Mouse (Mus musculus) CH12.LX (cell line): ENCODE data around the gene Gpr157. TPM values are rescaled to one million over a fixed set of nuclear protein-coding genes. Genes with fewer than 3 reads are reported as not detected.

Source experiments
- DNase-seq: peaks from one replicate; pipeline ENCODE4 v3.0.0-alpha.2; 2013; ENCODE audit errors: extremely low read depth
- H3K27ac ChIP-seq: 2 replicates; pipeline ENCODE4 v1.5.1; 2012; ENCODE audit warnings: low read depth, mild to moderate bottlenecking, control low read depth, moderate library complexity; ENCODE audit not compliant: insufficient read depth
- H3K27me3 ChIP-seq: replicated peaks from 2 replicates; pipeline ENCODE3; 2012; ENCODE audit warnings: inconsistent platforms
- H3K36me3 ChIP-seq, 2 experiments: replicated peaks in 1 of 2; 2 replicates each; pipeline versions ENCODE3 to v1.6.1; 2012; ENCODE audit warnings: inconsistent platforms in 1 of 2, low read length in 1 of 2, mild to moderate bottlenecking in 1 of 2, mixed read lengths in 1 of 2, moderate library complexity in 1 of 2; ENCODE audit not compliant: control insufficient read depth in 1 of 2, insufficient read depth in 1 of 2
- H3K4me1 ChIP-seq, 2 experiments: 2 replicates each; pipeline ENCODE4 v1.6.1; 2012; ENCODE audit warnings: inconsistent platforms in 1 of 2, moderate library complexity in 1 of 2; ENCODE audit not compliant: insufficient read depth in 2 of 2, control insufficient read depth in 1 of 2
- H3K4me2 ChIP-seq: 2 replicates; pipeline ENCODE4 v1.6.1; 2012; ENCODE audit warnings: low read depth, mild to moderate bottlenecking, control low read depth; ENCODE audit not compliant: poor library complexity, insufficient read depth, severe bottlenecking
- H3K4me3 ChIP-seq, 3 experiments: fragments of 150-350 bp in 1 of 3; sonication (generic) in 1 of 3; replicated peaks in 1 of 3; 2 replicates each; pipeline versions ENCODE3 to v1.5.1; 2011 to 2012; ENCODE audit warnings: low read depth in 2 of 3, low read length in 2 of 3, mild to moderate bottlenecking in 2 of 3, moderate library complexity in 2 of 3, control low read depth in 1 of 3, improper control_type of control experiment in 1 of 3, inconsistent platforms in 1 of 3, mixed read lengths in 1 of 3; ENCODE audit not compliant: poor library complexity in 1 of 3
- H3K79me2 ChIP-seq: replicated peaks from 2 replicates; pipeline ENCODE4 v1.6.1; 2012; ENCODE audit warnings: mild to moderate bottlenecking, moderate library complexity; ENCODE audit not compliant: control insufficient read depth, poor library complexity, insufficient read depth, severe bottlenecking; ENCODE audit errors: extremely low read depth
- H3K9ac ChIP-seq: 2 replicates; pipeline ENCODE4 v1.6.1; 2012; ENCODE audit warnings: low read depth, mild to moderate bottlenecking, control low read depth, moderate library complexity; ENCODE audit not compliant: insufficient read depth
- H3K9me3 ChIP-seq: replicated peaks from 2 replicates; pipeline ENCODE3; 2012; ENCODE audit warnings: low read length, inconsistent platforms, mixed read lengths
- CTCF ChIP-seq, 2 experiments: IDR thresholded peaks in 1 of 2; conservative IDR thresholded peaks in 1 of 2; 2 replicates each; pipeline ENCODE4 v1.5.1; 2011 to 2012; ENCODE audit warnings: low read depth in 2 of 2, low read length in 2 of 2, improper control_type of control experiment in 1 of 2, inconsistent platforms in 1 of 2, mild to moderate bottlenecking in 1 of 2, moderate library complexity in 1 of 2
- ETS1 ChIP-seq: conservative IDR thresholded peaks from 2 replicates; pipeline ENCODE4 v1.6.1; 2012; ENCODE audit warnings: low read depth, mild to moderate bottlenecking, inconsistent platforms, low read length, improper control_type of control experiment, moderate library complexity
- IRF4 ChIP-seq: IDR thresholded peaks from 2 replicates; pipeline ENCODE4 v1.6.1; 2014; ENCODE audit warnings: low read depth, mild to moderate bottlenecking, inconsistent platforms, low read length, improper control_type of control experiment
- JUND ChIP-seq: conservative IDR thresholded peaks from 2 replicates; pipeline ENCODE4 v1.6.1; 2011; ENCODE audit warnings: low read depth, low read length, improper control_type of control experiment
- KAT2A ChIP-seq: IDR thresholded peaks from 2 replicates; pipeline ENCODE4 v1.6.1; 2012; ENCODE audit warnings: low read length, improper control_type of control experiment, inconsistent platforms; ENCODE audit not compliant: insufficient replicate concordance
- MAX ChIP-seq: IDR thresholded peaks from 2 replicates; pipeline ENCODE4 v1.6.1; 2011; ENCODE audit warnings: low read length, improper control_type of control experiment
- MAZ ChIP-seq: IDR thresholded peaks from 2 replicates; pipeline ENCODE4 v1.6.1; 2012; ENCODE audit warnings: low read depth, mild to moderate bottlenecking, inconsistent platforms, low read length, improper control_type of control experiment, moderate library complexity
- MEF2A ChIP-seq: IDR thresholded peaks from 2 replicates; pipeline ENCODE4 v1.6.1; 2014; ENCODE audit warnings: low read depth, mild to moderate bottlenecking, inconsistent platforms, low read length, improper control_type of control experiment, borderline replicate concordance
- MXI1 ChIP-seq: IDR thresholded peaks from 2 replicates; pipeline ENCODE4 v1.6.1; 2011; ENCODE audit warnings: mild to moderate bottlenecking, low read depth, low read length, improper control_type of control experiment
- MYC ChIP-seq: IDR thresholded peaks from 2 replicates; pipeline ENCODE4 v1.6.1; 2011; ENCODE audit warnings: low read depth, mild to moderate bottlenecking, improper control_type of control experiment, low read length
- POLR2AphosphoS2 ChIP-seq: IDR thresholded peaks from 2 replicates; pipeline ENCODE4 v1.6.1; 2011; ENCODE audit warnings: low read depth, low read length, improper control_type of control experiment
- RAD21 ChIP-seq: IDR thresholded peaks from 2 replicates; pipeline ENCODE4 v1.6.1; 2011; ENCODE audit warnings: low read depth, mild to moderate bottlenecking, low read length, improper control_type of control experiment, moderate library complexity
- SMC3 ChIP-seq: IDR thresholded peaks from 2 replicates; pipeline ENCODE4 v1.6.1; 2011; ENCODE audit warnings: low read depth, low read length, improper control_type of control experiment
- TBP ChIP-seq: conservative IDR thresholded peaks from 2 replicates; pipeline ENCODE4 v1.6.1; 2011; ENCODE audit warnings: low read depth, low read length, improper control_type of control experiment
- UBTF ChIP-seq: IDR thresholded peaks from 2 replicates; pipeline ENCODE4 v1.6.1; 2012; ENCODE audit warnings: low read depth, mild to moderate bottlenecking, inconsistent platforms, low read length, improper control_type of control experiment, moderate library complexity
- ZC3H11A ChIP-seq: IDR thresholded peaks from 2 replicates; pipeline ENCODE4 v1.6.1; 2012; ENCODE audit warnings: low read depth, mild to moderate bottlenecking, inconsistent platforms, low read length, improper control_type of control experiment
- ZMIZ1 ChIP-seq: IDR thresholded peaks from 2 replicates; pipeline ENCODE4 v1.6.1; 2012; ENCODE audit warnings: low read depth, mild to moderate bottlenecking, inconsistent platforms, low read length, improper control_type of control experiment
- ZNF384 ChIP-seq: IDR thresholded peaks from 2 replicates; pipeline ENCODE4 v1.6.1; 2012; ENCODE audit warnings: low read depth, low read length, improper control_type of control experiment, inconsistent platforms
- dilution Hi-C: fragments of 300-500 bp; cut with MboI; formaldehyde crosslinking; loops from 2 replicates; pipeline ENCODE4 v1.14.3; 2020; ENCODE audit warnings: low sequenced_read_pairs; ENCODE audit not compliant: extremely low pct_unique_long_range_greater_than_20kb, extremely low pct_ligation_motif_present
- in situ Hi-C: fragments of 300-500 bp; cut with MboI; formaldehyde crosslinking; loops from 3 replicates; pipeline ENCODE4 v1.14.3; 2019; ENCODE audit warnings: low sequenced_read_pairs, low pct_ligation_motif_present, low pct_unique_long_range_greater_than_20kb, mixed read lengths
- polyA plus RNA-seq: library from polyadenylated mRNA; unstranded; fragments of >175 nt; gene quantifications from 2 replicates; pipeline ENCODE4 v1.2.1, GENCODE M21; 2012; ENCODE audit warnings: low read depth; ENCODE audit not compliant: insufficient read length
- total RNA-seq, 2 experiments: library from RNA; depleted of rRNA; stranded (reverse); fragments of 300-350 nt in 1 of 2; fragments of >200 nt in 1 of 2; gene quantifications; 2 replicates each; pipeline ENCODE4 v1.2.3; 2012 to 2014

Gene Gpr157
- total and polyA plus RNA-seq, 3 experiments = 2.6 to 3.5 (median 2.8) TPM

DNA sequence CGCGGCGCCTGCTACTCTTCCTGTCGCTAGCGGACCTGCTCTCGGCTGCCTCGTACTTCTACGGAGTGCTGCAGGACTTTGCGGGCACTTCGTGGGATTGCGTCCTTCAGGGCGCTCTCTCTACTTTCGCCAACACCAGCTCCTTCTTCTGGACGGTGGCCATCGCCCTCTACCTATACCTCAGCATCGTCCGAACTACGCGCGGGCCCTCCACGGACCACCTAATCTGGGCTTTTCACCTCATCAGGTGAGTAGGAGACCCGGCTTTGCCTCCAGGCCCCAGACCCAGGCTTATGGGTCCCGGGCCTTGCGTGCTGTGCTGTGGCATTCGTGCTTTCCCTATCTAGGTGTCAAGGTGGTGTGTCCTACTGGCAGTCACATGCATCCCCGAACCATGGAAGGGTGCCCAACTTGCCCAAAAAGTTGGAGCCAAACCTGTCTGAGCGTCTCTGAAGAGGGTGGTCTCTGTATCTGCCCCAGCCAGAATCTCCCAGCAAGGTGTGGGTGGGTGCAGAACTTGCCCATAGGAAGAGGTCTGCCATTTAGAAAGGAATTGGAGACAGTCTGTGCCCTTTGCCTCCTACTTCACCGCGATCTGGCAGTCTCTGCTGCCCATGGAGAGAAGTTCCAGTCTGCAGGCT, 845 bp downstream of the Gpr157 start:
- TF ChIP-seq MEF2A = no peak
- TF ChIP-seq JUND = no peak
- Histone ChIP-seq H3K36me3 (peaks cover 0 to 30% of the 10 kb centered on the region in 2 experiments), H3K79me2 (no peaks in the 10 kb centered on the region), H3K9ac (peak overlapping the region; percentile 26; the same call in 1 of the 2 replicates), H3K4me1 (peaks cover 8 to 43% of the 10 kb centered on the region in 2 experiments), H3K4me2 (peak overlapping the region; percentile 72), H3K9me3 (peaks cover 8% of the 10 kb centered on the region), H3K4me3 (peak overlapping the region; percentile 42 to 78 (median 64)), H3K27me3 (no peaks in the 10 kb centered on the region), H3K27ac (no peak overlapping the region)
- dilution Hi-C loops = no loop called here
- in situ Hi-C loops = no loop called here
- no peak for DNase-seq

DNA sequence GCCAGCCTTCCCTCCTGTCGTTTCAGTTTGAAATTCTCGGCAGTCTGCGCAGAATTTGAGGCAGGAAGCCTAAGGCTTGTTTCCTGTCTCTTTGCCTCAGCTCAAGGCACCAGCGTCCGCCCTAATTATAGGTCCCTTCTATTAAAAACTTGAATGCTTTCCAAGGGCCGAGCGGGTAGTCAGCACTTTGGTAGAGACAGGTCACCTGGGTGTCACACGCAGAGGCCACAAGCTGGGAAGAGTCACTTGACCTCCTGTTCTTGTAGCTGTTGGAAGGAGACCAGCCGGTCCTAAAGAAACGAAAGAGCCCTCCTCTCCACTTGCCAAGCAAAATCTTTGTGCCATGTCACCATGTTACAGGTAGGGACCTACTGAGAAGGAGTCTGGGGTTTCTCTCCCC, 2.0 kb downstream of the Gpr157 start:
- no peak for TF ChIP-seq UBTF
- TF ChIP-seq SMC3 = no peak
- no peak for TF ChIP-seq ZMIZ1
- TF ChIP-seq MXI1 = no peak
- TF ChIP-seq CTCF (conservative IDR thresholded peaks at IDR 0.05 in 1 of 2, IDR thresholded peaks at IDR 0.05 in 1 of 2; ENCODE audit: low read depth in 2 of 2, low read length in 2 of 2) = no peak
- TF ChIP-seq RAD21 = no peak
- TF ChIP-seq MYC = no peak
- no peak for TF ChIP-seq MAZ
- no peak for TF ChIP-seq IRF4
- TF ChIP-seq MEF2A = no peak
- TF ChIP-seq KAT2A = no peak
- no peak for TF ChIP-seq POLR2AphosphoS2
- no peak for TF ChIP-seq ZNF384
- TF ChIP-seq TBP = no peak
- TF ChIP-seq ETS1 = no peak
- no peak for TF ChIP-seq MAX
- TF ChIP-seq ZC3H11A = no peak
- TF ChIP-seq, all 38 proteins: peak for 0
- no peaks in the 10 kb centered on the region for H3K27me3 ChIP-seq
- no peak for DNase-seq
- H3K36me3 ChIP-seq = peaks cover 0 to 30% of the 10 kb centered on the region in 2 experiments
- in situ Hi-C loops = no loop called here
- no peak overlapping the region for H3K4me2 ChIP-seq
- H3K9ac ChIP-seq = no peak overlapping the region
- no peak overlapping the region for H3K27ac ChIP-seq
- H3K4me3 ChIP-seq = peak overlapping the region in 1 of 3 experiments; percentile 64
- H3K9me3 ChIP-seq = peaks cover 3% of the 10 kb centered on the region
- dilution Hi-C loops = no loop called here
- peaks cover 8 to 54% of the 10 kb centered on the region in 2 experiments for H3K4me1 ChIP-seq
- H3K79me2 ChIP-seq = no peaks in the 10 kb centered on the region
